ENCODE assay signal across 24 mouse cellular contexts in genomic region chr8:8103492-8103891, GRCm38 (mm10).
DNase-seq lines count a peak whose midpoint lies in the region; ATAC-seq lines count a peak whose summit lies in the region.
"Had no signal": no experiment of that assay in that cellular context is flagged by ENCODE, and none has a peak within 500 bp of the region (broad histone marks: within the 10 kb centered on the region; RNA-seq: fewer than 3 reads in every experiment).

No protein-coding gene starts in this region.

- H3K27ac ChIP-seq in limb, embryonic 11.5 days (replicated peaks; ENCODE audit: low read depth, low read length), result no peak overlapping the region
- no peak overlapping the region for H3K27ac ChIP-seq in limb, embryonic 10.5 days
- no peak overlapping the region for H3K27ac ChIP-seq in limb, embryonic 13.5 days
- 0 out of 2 replicates have a peak overlapping the region, but pooled peaks have one; percentile 54 for H3K27ac ChIP-seq in limb, embryonic 15.5 days
- H3K27ac ChIP-seq: embryonic facial prominence, embryonic 13.5 days; embryonic facial prominence, embryonic 15.5 days; forebrain, embryonic 10.5 days; forebrain, embryonic 13.5 days; forebrain, embryonic 15.5 days had no signal

- H3K4me2 ChIP-seq in limb, embryonic 11.5 days (ENCODE audit: low read depth, severe bottlenecking), result no peak overlapping the region
- H3K4me2 ChIP-seq in limb, embryonic 13.5 days (replicated peaks), result no peak overlapping the region
- no peak overlapping the region for H3K4me2 ChIP-seq in limb, embryonic 15.5 days
- H3K4me2 ChIP-seq: embryonic facial prominence, embryonic 13.5 days; embryonic facial prominence, embryonic 15.5 days; forebrain, embryonic 13.5 days; forebrain, embryonic 15.5 days had no signal

- no peaks in the 10 kb centered on the region for H3K27me3 ChIP-seq in limb, embryonic 11.5 days (ENCODE audit: control insufficient read depth, insufficient read depth, low read length)
- H3K27me3 ChIP-seq in limb, embryonic 10.5 days (ENCODE audit: low read depth, poor library complexity, severe bottlenecking), result no peaks in the 10 kb centered on the region
- H3K27me3 ChIP-seq in limb, embryonic 13.5 days, result peaks cover 51% of the 10 kb centered on the region
- no peaks in the 10 kb centered on the region for H3K27me3 ChIP-seq in limb, embryonic 15.5 days
- H3K27me3 ChIP-seq: embryonic facial prominence, embryonic 13.5 days; embryonic facial prominence, embryonic 15.5 days; forebrain, embryonic 13.5 days; forebrain, embryonic 15.5 days had no signal

- no peaks in the 10 kb centered on the region for H3K9me3 ChIP-seq in limb, embryonic 11.5 days (ENCODE audit: control insufficient read depth, low read length)
- H3K9me3 ChIP-seq in limb, embryonic 10.5 days (replicated peaks), result no peaks in the 10 kb centered on the region
- H3K9me3 ChIP-seq in limb, embryonic 13.5 days, result no peaks in the 10 kb centered on the region
- no peaks in the 10 kb centered on the region for H3K9me3 ChIP-seq in limb, embryonic 15.5 days
- H3K9me3 ChIP-seq: embryonic facial prominence, embryonic 13.5 days; embryonic facial prominence, embryonic 15.5 days; forebrain, embryonic 10.5 days; forebrain, embryonic 13.5 days; forebrain, embryonic 15.5 days had no signal

- no peak overlapping the region for H3K4me3 ChIP-seq in limb, embryonic 11.5 days (ENCODE audit: low read depth, low read length)
- H3K4me3 ChIP-seq in limb, embryonic 10.5 days, result no peak overlapping the region
- H3K4me3 ChIP-seq in limb, embryonic 13.5 days, result no peak overlapping the region
- no peak overlapping the region for H3K4me3 ChIP-seq in limb, embryonic 15.5 days
- H3K4me3 ChIP-seq: embryonic facial prominence, embryonic 13.5 days; embryonic facial prominence, embryonic 15.5 days; erythroblast, embryonic 14.5 days; forebrain, embryonic 10.5 days; forebrain, embryonic 13.5 days; forebrain, embryonic 15.5 days had no signal

- peak; percentile 54; the same call in 1 of the 2 replicates for ATAC-seq in limb, embryonic 11.5 days (ENCODE audit: insufficient number of reproducible peaks, low FRiP score, low TSS enrichment, low read depth)
- ATAC-seq in limb, embryonic 13.5 days (ENCODE audit: low FRiP score, low read depth), result peak; percentile 80
- ATAC-seq in limb, embryonic 15.5 days (ENCODE audit: insufficient number of reproducible peaks, low FRiP score, low TSS enrichment, low read depth), result peak; percentile 58
- ATAC-seq: forebrain, embryonic 13.5 days; forebrain, embryonic 15.5 days had no signal

- no peaks in the 10 kb centered on the region for H3K36me3 ChIP-seq in limb, embryonic 11.5 days (ENCODE audit: control insufficient read depth, insufficient read depth, low read length)
- H3K36me3 ChIP-seq in limb, embryonic 10.5 days, result no peaks in the 10 kb centered on the region
- no peaks in the 10 kb centered on the region for H3K36me3 ChIP-seq in limb, embryonic 13.5 days
- no peaks in the 10 kb centered on the region for H3K36me3 ChIP-seq in limb, embryonic 15.5 days
- H3K36me3 ChIP-seq: embryonic facial prominence, embryonic 13.5 days; embryonic facial prominence, embryonic 15.5 days; forebrain, embryonic 10.5 days; forebrain, embryonic 15.5 days had no signal

- intact Hi-C loops in heart, postnatal 36 days (cut with DNase I), result no loop called here

- WGBS in limb, embryonic 11.5 days, result 25% methylated on average over 3 of the region's 3 CpGs
- 45% methylated on average over 3 of the region's 3 CpGs for WGBS in limb, embryonic 10.5 days
- WGBS in large intestine, adult 2 months, result 23% methylated on average over 3 of the region's 3 CpGs
- whole genome bisulfite sequencing in limb, embryonic 13.5 days, result 11% methylated on average over 3 of the region's 3 CpGs
- WGBS in limb, embryonic 15.5 days, result 13% methylated on average over 3 of the region's 3 CpGs

- DNase-seq in limb, embryonic 11.5 days (ENCODE audit: low spot score), result no peak
- DNase-seq in limb, embryonic 10.5 days (ENCODE audit: low spot score), result no peak
- DNase-seq in large intestine, adult 2 months (ENCODE audit: low read depth, low spot score), result peak; percentile 50
- no peak for DNase-seq in left cerebral cortex, adult 18-20 months (ENCODE audit: low spot score in 2 of 2)
- no peak for DNase-seq in spleen, postnatal 36 days (ENCODE audit: low spot score in 2 of 2)
- no peak for DNase-seq in heart, postnatal 36 days
- DNase-seq: adrenal gland, adult 2 months; adrenal gland, postnatal 10 days; adrenal gland, postnatal 25 days; cerebellum, adult 11 months; cerebellum, adult 18-20 months; cerebellum, adult 8-10 months; cerebellum, adult 9-11 months; cerebellum, postnatal 14 days; cerebellum, postnatal 36 days; embryo, embryonic 11 days had no signal

- H3K9ac ChIP-seq in limb, embryonic 11.5 days (ENCODE audit: low read length), result no peak overlapping the region
- H3K9ac ChIP-seq in limb, embryonic 13.5 days, result no peak overlapping the region
- H3K9ac ChIP-seq in limb, embryonic 15.5 days, result no peak overlapping the region
- H3K9ac ChIP-seq: embryonic facial prominence, embryonic 13.5 days; embryonic facial prominence, embryonic 15.5 days; forebrain, embryonic 13.5 days; forebrain, embryonic 15.5 days had no signal

- H3K4me1 ChIP-seq in limb, embryonic 11.5 days (ENCODE audit: control insufficient read depth, insufficient read depth, low read length), result peaks cover 7% of the 10 kb centered on the region; the same call in 1 of the 2 replicates
- peaks cover 16% of the 10 kb centered on the region for H3K4me1 ChIP-seq in limb, embryonic 10.5 days
- H3K4me1 ChIP-seq in limb, embryonic 13.5 days, result peaks cover 35% of the 10 kb centered on the region
- peaks cover 30% of the 10 kb centered on the region for H3K4me1 ChIP-seq in limb, embryonic 15.5 days
- H3K4me1 ChIP-seq: forebrain, embryonic 10.5 days; forebrain, embryonic 13.5 days; forebrain, embryonic 15.5 days had no signal
